Mouse (Mus musculus): ENCODE data around the gene Ctnna2. TPM values are rescaled to one million over a fixed set of nuclear protein-coding genes. Genes with fewer than 3 reads are reported as not detected.
A peak's percentile ranks its signal among the peaks of the same experiment; 100 is the strongest.

The Ctnna2 gene
- polyA plus RNA-seq, 1 experiment from 2014 or later = 0.79 TPM

DNA sequence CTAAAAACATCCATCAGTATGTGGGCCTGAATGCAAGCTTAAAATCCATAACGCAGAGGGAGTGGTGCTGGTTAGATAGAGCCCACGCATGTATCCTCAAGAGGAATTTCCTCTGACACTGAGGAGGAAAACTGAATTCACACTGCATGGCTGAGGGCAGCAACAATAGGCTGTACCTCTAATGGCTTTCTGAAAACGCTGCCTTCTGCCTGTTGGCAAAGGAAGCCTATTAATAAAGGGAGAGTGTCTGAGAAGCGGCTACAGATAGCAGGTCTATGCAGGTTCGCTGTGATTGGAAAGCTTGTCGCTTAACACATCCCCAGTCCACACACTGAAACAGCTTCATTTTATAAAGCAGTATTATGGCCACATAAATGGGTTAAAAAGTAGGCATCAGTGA is 688.1 kb downstream of the Ctnna2 start:
- no peak overlapping the region for H3K4me2 ChIP-seq

GRCm38 (mm10) chr6:77288402-77288801 is 691.1 kb downstream of the Ctnna2 start:
- Histone ChIP-seq H3K4me3 (no peak overlapping the region), H3K4me2 (no peak overlapping the region), H3K27me3 (replicated peaks) (no peaks in the 10 kb centered on the region), H3K9ac (no peak overlapping the region), H3K4me1 (no peaks in the 10 kb centered on the region), H3K27ac (no peak overlapping the region), H3K9me3 (replicated peaks) (no peaks in the 10 kb centered on the region), H3K36me3 (no peaks in the 10 kb centered on the region)
- ATAC-seq = no peak

More for the DNA sequence above, 688.1 kb downstream of the Ctnna2 start:
- H3K4me1 ChIP-seq = no peaks in the 10 kb centered on the region
- H3K9me3 ChIP-seq (replicated peaks) = no peaks in the 10 kb centered on the region
- H3K27ac ChIP-seq = no peak overlapping the region
- H3K9ac ChIP-seq = no peak overlapping the region
- 59% methylated on average over 6 of the region's 6 CpGs for WGBS (ENCODE audit: insufficient replicate concordance)
- no peak for ATAC-seq
- no peak overlapping the region for H3K4me3 ChIP-seq
- no peaks in the 10 kb centered on the region for H3K27me3 ChIP-seq (replicated peaks)
- H3K36me3 ChIP-seq = no peaks in the 10 kb centered on the region

DNA sequence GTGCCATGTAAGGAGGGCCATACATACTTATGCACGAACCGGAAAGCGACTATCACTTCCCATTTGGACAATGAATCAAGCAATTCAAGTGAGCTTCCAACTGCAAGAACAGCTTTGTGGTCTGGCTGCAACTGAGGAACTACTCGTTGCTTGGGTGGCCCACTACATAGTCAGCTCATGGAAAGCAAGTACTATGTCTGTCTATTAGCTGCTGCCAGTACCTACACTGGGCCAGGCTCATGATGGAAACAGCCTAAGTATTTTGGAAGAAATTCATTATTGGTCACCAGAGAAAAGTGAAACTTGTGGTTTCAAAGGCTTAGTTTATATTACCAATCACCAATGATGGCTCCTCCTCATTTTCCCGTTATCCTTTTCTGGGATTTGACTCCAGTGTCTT is 693.2 kb downstream of the Ctnna2 start:
- no peaks in the 10 kb centered on the region for H3K36me3 ChIP-seq
- H3K9me3 ChIP-seq (replicated peaks) = no peaks in the 10 kb centered on the region
- H3K4me2 ChIP-seq = no peak overlapping the region
- H3K4me1 ChIP-seq = no peaks in the 10 kb centered on the region
- WGBS (ENCODE audit: insufficient replicate concordance) = 68% methylated on average over 5 of the region's 5 CpGs
- H3K27me3 ChIP-seq (replicated peaks) = no peaks in the 10 kb centered on the region
- ATAC-seq = no peak
- no peak overlapping the region for H3K9ac ChIP-seq
- no peak overlapping the region for H3K27ac ChIP-seq
- H3K4me3 ChIP-seq = no peak overlapping the region

GRCm38 (mm10) chr6:77278794-77279193 is 700.7 kb downstream of the Ctnna2 start:
- Histone ChIP-seq H3K4me2 (no peak overlapping the region), H3K9ac (no peak overlapping the region), H3K27me3 (replicated peaks) (no peaks in the 10 kb centered on the region), H3K4me1 (no peaks in the 10 kb centered on the region), H3K9me3 (replicated peaks) (no peaks in the 10 kb centered on the region), H3K36me3 (no peaks in the 10 kb centered on the region), H3K27ac (no peak overlapping the region), H3K4me3 (no peak overlapping the region)
- no peak for ATAC-seq
- 77% methylated on average over 5 of the region's 5 CpGs for WGBS (ENCODE audit: insufficient replicate concordance)

DNA sequence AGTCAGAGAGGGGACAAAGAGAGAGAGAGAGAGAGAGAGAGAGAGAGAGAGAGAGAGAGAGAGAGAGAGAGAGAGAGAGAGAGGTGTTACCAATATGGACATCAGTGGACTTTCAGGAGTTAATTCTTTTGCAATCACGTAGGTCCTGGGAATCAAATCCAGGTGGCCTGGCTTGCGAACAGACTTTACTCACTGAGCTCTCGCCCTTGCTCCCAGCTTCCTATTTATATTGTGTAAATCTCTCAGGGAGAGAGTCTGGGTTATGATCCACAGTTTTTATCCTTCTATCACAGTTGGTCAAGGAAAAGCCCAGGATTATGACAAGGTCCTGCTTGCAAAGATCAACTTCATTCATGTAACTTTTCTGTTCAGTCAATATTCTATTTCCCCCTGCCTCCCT is 714.3 kb downstream of the Ctnna2 start:
- no peak overlapping the region for H3K4me2 ChIP-seq
- H3K27ac ChIP-seq = no peak overlapping the region
- H3K4me1 ChIP-seq = no peaks in the 10 kb centered on the region
- no peak overlapping the region for H3K9ac ChIP-seq
- H3K9me3 ChIP-seq (replicated peaks) = no peaks in the 10 kb centered on the region
- no peak overlapping the region for H3K4me3 ChIP-seq
- H3K27me3 ChIP-seq (replicated peaks) = no peaks in the 10 kb centered on the region
- no peak for ATAC-seq
- H3K36me3 ChIP-seq = no peaks in the 10 kb centered on the region
- 64% methylated on average over 3 of the region's 3 CpGs for WGBS (ENCODE audit: insufficient replicate concordance)

- WGBS (ENCODE audit: insufficient replicate concordance) = 40% methylated on average over 7 of the region's 7 CpGs
- Histone ChIP-seq H3K27ac (no peak overlapping the region), H3K4me1 (no peaks in the 10 kb centered on the region), H3K4me2 (no peak overlapping the region), H3K4me3 (no peak overlapping the region), H3K9me3 (replicated peaks) (no peaks in the 10 kb centered on the region), H3K36me3 (no peaks in the 10 kb centered on the region), H3K27me3 (replicated peaks) (no peaks in the 10 kb centered on the region), H3K9ac (no peak overlapping the region)
- no peak for ATAC-seq
Measured at GRCm38 (mm10) chr6:77257358-77258105, 722.0 kb downstream of the Ctnna2 start.

DNA sequence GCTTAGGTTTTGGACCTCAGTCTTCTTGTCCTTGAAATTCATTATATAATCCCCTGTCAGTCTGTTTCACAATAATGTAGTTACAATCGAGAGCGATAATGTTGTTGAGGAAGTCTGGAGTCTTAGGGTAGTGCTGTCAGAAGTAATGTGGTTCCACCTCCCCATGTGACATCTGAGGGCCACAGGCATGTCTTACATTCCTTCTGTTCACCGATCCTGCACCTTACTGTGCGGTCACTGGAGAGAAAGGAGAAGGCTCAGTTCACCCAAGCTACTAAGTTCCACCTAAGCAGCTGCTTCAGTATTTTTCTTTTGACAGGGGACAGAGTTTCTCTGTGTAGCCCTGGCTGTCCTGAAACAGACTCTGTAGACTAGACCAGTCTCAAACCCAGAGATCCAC is 723.2 kb downstream of the Ctnna2 start:
- Histone ChIP-seq H3K9ac (no peak overlapping the region), H3K9me3 (replicated peaks) (no peaks in the 10 kb centered on the region), H3K27ac (no peak overlapping the region), H3K27me3 (replicated peaks) (no peaks in the 10 kb centered on the region), H3K4me1 (no peaks in the 10 kb centered on the region), H3K4me3 (no peak overlapping the region), H3K4me2 (no peak overlapping the region), H3K36me3 (no peaks in the 10 kb centered on the region)
- WGBS (ENCODE audit: insufficient replicate concordance) = 70% methylated on average over 4 of the region's 4 CpGs
- ATAC-seq = no peak

DNA sequence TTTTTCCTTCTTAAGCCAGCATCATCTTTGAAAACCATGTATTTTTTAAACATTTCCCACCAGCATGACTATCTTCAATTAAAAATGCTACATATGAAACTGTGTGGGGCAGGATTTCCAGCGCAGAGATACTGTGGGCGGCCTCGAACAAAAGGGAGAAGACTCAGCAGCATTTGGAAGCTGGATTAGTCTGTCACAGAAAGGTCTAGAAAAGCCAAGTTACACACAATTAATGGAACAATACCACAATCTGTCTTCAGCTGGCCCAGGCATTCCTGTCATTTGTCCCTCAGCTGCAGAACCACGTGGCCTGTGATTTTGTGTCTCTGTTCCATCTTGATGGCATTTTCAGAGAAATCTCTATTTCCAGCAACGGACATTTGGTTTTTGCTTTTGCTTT is 726.0 kb downstream of the Ctnna2 start:
- 73% methylated on average over 5 of the region's 5 CpGs for WGBS (ENCODE audit: insufficient replicate concordance)
- Histone ChIP-seq H3K4me2 (no peak overlapping the region), H3K4me1 (no peaks in the 10 kb centered on the region), H3K4me3 (no peak overlapping the region), H3K27me3 (replicated peaks) (no peaks in the 10 kb centered on the region), H3K27ac (no peak overlapping the region), H3K9me3 (replicated peaks) (no peaks in the 10 kb centered on the region), H3K36me3 (no peaks in the 10 kb centered on the region), H3K9ac (no peak overlapping the region)
- no peak for ATAC-seq

DNA sequence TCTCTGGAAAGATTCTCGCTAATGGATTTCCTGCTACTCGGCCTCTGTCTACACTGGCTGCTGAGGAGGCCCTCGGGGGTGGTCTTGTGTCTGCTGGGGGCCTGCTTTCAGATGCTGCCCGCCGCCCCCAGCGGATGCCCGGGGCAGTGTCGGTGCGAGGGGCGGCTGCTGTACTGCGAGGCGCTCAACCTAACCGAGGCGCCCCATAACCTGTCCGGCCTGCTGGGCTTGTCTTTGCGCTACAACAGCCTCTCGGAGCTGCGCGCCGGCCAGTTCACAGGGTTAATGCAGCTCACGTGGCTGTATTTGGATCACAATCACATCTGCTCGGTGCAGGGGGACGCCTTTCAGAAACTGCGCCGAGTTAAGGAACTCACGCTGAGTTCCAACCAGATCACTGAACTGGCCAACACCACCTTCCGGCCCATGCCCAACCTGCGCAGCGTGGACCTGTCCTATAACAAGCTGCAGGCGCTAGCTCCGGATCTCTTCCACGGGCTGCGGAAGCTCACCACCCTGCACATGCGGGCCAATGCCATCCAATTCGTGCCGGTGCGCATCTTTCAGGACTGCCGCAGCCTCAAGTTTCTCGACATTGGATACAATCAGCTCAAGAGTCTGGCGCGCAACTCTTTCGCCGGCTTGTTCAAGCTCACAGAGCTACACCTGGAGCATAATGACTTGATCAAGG is 735.8 kb downstream of the Ctnna2 start:
- peak overlapping the region; percentile 52 for H3K4me2 ChIP-seq
- H3K36me3 ChIP-seq = no peaks in the 10 kb centered on the region
- H3K4me3 ChIP-seq = peak overlapping the region; percentile 15; the same call in 1 of the 2 replicates
- H3K27me3 ChIP-seq (replicated peaks) = peaks cover 57% of the 10 kb centered on the region
- ATAC-seq = no peak
- 3% methylated on average over 43 of the region's 43 CpGs for WGBS (ENCODE audit: insufficient replicate concordance)
- no peaks in the 10 kb centered on the region for H3K4me1 ChIP-seq
- no peak overlapping the region for H3K9ac ChIP-seq
- H3K27ac ChIP-seq = no peak overlapping the region
- H3K9me3 ChIP-seq (replicated peaks) = no peaks in the 10 kb centered on the region

DNA sequence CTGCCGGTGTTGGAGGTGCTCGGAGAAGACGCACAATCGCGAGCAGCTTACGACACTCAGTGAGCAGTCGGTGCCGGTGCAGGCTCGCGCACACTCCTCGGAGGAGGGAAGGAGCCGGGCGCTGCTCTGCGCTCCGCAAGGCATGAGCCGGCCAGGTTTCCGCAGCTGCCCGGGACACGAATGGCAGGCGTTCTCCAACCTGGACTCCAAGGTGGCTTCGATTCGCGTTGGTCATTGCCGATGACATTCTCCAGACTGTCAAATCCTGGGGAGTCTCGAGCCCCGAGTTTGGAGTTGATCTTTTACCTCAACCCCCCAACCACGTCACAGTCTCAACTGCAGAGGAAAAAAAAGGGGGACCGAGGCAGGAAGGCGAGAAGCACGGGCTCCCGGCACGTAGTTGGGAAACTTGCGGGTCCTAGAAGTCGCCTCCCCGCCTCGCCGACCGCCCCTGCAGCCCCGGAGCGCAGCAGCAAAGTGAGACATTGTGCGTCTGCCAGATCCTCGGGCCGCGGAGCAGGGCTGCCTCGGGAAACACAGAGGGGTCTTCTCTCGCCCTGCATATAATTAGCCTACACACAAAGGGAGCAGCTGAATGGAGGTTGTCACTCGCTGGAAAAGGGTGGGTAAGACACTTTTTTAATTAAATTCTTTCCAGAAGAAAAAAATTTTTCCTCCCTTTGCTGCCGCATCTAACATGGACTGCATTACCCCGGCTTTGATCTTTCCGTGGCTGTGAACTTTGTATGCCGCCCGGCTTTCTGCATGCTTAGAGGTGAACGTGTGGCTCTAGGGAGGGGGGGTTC is 736.7 kb downstream of the Ctnna2 start, which contains the start of gene Lrrtm1:
TSS of gene Lrrtm1 (plus strand) at position 89 of the 806 bp plus-strand sequence.
- no peaks in the 10 kb centered on the region for H3K4me1 ChIP-seq
- H3K4me2 ChIP-seq = peak within 1 kb of the TSS; percentile 52
- H3K9me3 ChIP-seq (replicated peaks) = no peaks in the 10 kb centered on the region
- H3K27me3 ChIP-seq (replicated peaks) = peaks cover 57% of the 10 kb centered on the region
- no peak for ATAC-seq
- H3K27ac ChIP-seq = no peak within 1 kb of the TSS
- peak within 1 kb of the TSS; percentile 32 for H3K4me3 ChIP-seq
- H3K9ac ChIP-seq = no peak within 1 kb of the TSS
- H3K36me3 ChIP-seq = no peaks in the 10 kb centered on the region
- under 1% methylated on average over 46 of the region's 53 CpGs for whole genome bisulfite sequencing (ENCODE audit: insufficient replicate concordance)

DNA sequence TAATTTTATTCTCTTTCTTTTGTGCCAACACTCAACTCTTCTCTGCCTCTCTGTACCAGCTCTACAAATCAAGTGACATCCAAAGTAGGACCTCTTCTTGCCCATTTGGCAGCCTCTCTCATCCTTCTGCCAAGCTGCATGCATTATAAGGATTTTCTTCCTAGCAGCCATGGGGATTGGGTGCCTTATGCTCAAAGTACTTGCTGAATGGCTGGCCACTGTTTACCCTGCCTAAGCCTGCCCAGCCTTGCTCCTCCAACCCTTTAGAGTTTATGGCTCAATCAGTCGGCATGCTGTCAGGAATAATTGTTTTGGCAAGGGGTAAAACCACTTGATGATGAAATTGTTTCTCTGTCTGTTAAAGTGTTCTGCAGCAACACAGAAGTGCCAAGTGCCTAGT is 739.1 kb downstream of the Ctnna2 start:
- no peaks in the 10 kb centered on the region for H3K4me1 ChIP-seq
- peaks cover 46% of the 10 kb centered on the region for H3K27me3 ChIP-seq (replicated peaks)
- H3K4me3 ChIP-seq = no peak overlapping the region
- H3K4me2 ChIP-seq = no peak overlapping the region
- H3K9ac ChIP-seq = no peak overlapping the region
- ATAC-seq = no peak
- 26% methylated on average over 1 of the region's 1 CpGs for WGBS (ENCODE audit: insufficient replicate concordance)
- H3K36me3 ChIP-seq = no peaks in the 10 kb centered on the region
- no peaks in the 10 kb centered on the region for H3K9me3 ChIP-seq (replicated peaks)
- H3K27ac ChIP-seq = no peak overlapping the region
